Mouse (Mus musculus): ENCODE measurements around the gene Zcchc9. TPM values are rescaled to one million over a fixed set of nuclear protein-coding genes. Genes with fewer than 3 reads are reported as not detected.

Zcchc9 gene
- polyA plus RNA-seq (2015; fragmentation: Nextera tagmentation; extraction: Ambion mirVana), result 18.5 and 18.6 TPM in 2 replicates

GRCm38 (mm10) chr13:91807155-91807839 lies at the start of gene Zcchc9:
Zcchc9 (minus strand) TSS chr13:91807705.
- peak; percentile 100 for ATAC-seq

GRCm38 (mm10) chr13:91854412-91854811 lies 46.9 kb upstream of the Zcchc9 start:
- H3K4me2 ChIP-seq (ENCODE audit: low read length), result no peak overlapping the region
- H3K27ac ChIP-seq (ENCODE audit: low read length), result no peak overlapping the region
- H3K9ac ChIP-seq (ENCODE audit: low read depth, low read length), result no peak overlapping the region
- no peak for ATAC-seq
- H3K4me3 ChIP-seq (ENCODE audit: low read depth, low read length), result no peak overlapping the region
- 79% methylated on average over 3 of the region's 3 CpGs for WGBS
- no peaks in the 10 kb centered on the region for H3K36me3 ChIP-seq (ENCODE audit: control insufficient read depth, insufficient read depth, low read length)
- no peaks in the 10 kb centered on the region for H3K4me1 ChIP-seq (ENCODE audit: control insufficient read depth, insufficient read depth, low read length)
- no peaks in the 10 kb centered on the region for H3K27me3 ChIP-seq (ENCODE audit: control insufficient read depth, insufficient read depth, low read depth, low read length)
- H3K9me3 ChIP-seq (replicated peaks; ENCODE audit: control insufficient read depth, low read length, poor library complexity, severe bottlenecking), result no peaks in the 10 kb centered on the region

More at GRCm38 (mm10) chr13:91807155-91807839, at the start of gene Zcchc9:
- Histone ChIP-seq H3K9ac (ENCODE audit: low read depth, low read length) (peak within 1 kb of the TSS; percentile 95), H3K4me3 (ENCODE audit: low read depth, low read length) (peak within 1 kb of the TSS; percentile 72), H3K27ac (ENCODE audit: low read length) (peak within 1 kb of the TSS; percentile 95), H3K4me1 (ENCODE audit: control insufficient read depth, insufficient read depth, low read length) (peaks cover 10% of the 10 kb centered on the region), H3K4me2 (ENCODE audit: low read length) (peak within 1 kb of the TSS; percentile 56), H3K36me3 (ENCODE audit: control insufficient read depth, insufficient read depth, low read length) (peaks cover 12% of the 10 kb centered on the region; the same call in 1 of the 2 replicates), H3K27me3 (ENCODE audit: control insufficient read depth, insufficient read depth, low read depth, low read length) (no peaks in the 10 kb centered on the region), H3K9me3 (replicated peaks; ENCODE audit: control insufficient read depth, low read length, poor library complexity, severe bottlenecking) (no peaks in the 10 kb centered on the region)
- WGBS, result under 1% methylated on average over 48 of the region's 50 CpGs

- no peak overlapping the region for H3K27ac ChIP-seq (ENCODE audit: low read length)
- H3K36me3 ChIP-seq (ENCODE audit: control insufficient read depth, insufficient read depth, low read length), result no peaks in the 10 kb centered on the region
- H3K4me1 ChIP-seq (ENCODE audit: control insufficient read depth, insufficient read depth, low read length), result no peaks in the 10 kb centered on the region
- no peak overlapping the region for H3K4me3 ChIP-seq (ENCODE audit: low read depth, low read length)
- no peaks in the 10 kb centered on the region for H3K9me3 ChIP-seq (replicated peaks; ENCODE audit: control insufficient read depth, low read length, poor library complexity, severe bottlenecking)
- no peak overlapping the region for H3K4me2 ChIP-seq (ENCODE audit: low read length)
- no peak overlapping the region for H3K9ac ChIP-seq (ENCODE audit: low read depth, low read length)
- no peaks in the 10 kb centered on the region for H3K27me3 ChIP-seq (ENCODE audit: control insufficient read depth, insufficient read depth, low read depth, low read length)
- no peak for ATAC-seq
Observed at GRCm38 (mm10) chr13:91827876-91828275, 20.4 kb upstream of the Zcchc9 start.

GRCm38 (mm10) chr13:91826066-91826465 lies 18.6 kb upstream of the Zcchc9 start:
- H3K4me1 ChIP-seq (ENCODE audit: control insufficient read depth, insufficient read depth, low read length), result no peaks in the 10 kb centered on the region
- H3K27me3 ChIP-seq (ENCODE audit: control insufficient read depth, insufficient read depth, low read depth, low read length), result no peaks in the 10 kb centered on the region
- no peak overlapping the region for H3K9ac ChIP-seq (ENCODE audit: low read depth, low read length)
- no peak overlapping the region for H3K27ac ChIP-seq (ENCODE audit: low read length)
- no peak overlapping the region for H3K4me2 ChIP-seq (ENCODE audit: low read length)
- WGBS, result 84% methylated on average over 2 of the region's 2 CpGs
- no peak for ATAC-seq
- H3K4me3 ChIP-seq (ENCODE audit: low read depth, low read length), result no peak overlapping the region
- H3K9me3 ChIP-seq (replicated peaks; ENCODE audit: control insufficient read depth, low read length, poor library complexity, severe bottlenecking), result no peaks in the 10 kb centered on the region
- no peaks in the 10 kb centered on the region for H3K36me3 ChIP-seq (ENCODE audit: control insufficient read depth, insufficient read depth, low read length)

- WGBS, result 82% methylated on average over 4 of the region's 4 CpGs
- H3K27ac ChIP-seq (ENCODE audit: low read length), result no peak overlapping the region
- no peak for ATAC-seq
- no peak overlapping the region for H3K9ac ChIP-seq (ENCODE audit: low read depth, low read length)
- no peak overlapping the region for H3K4me3 ChIP-seq (ENCODE audit: low read depth, low read length)
- H3K4me2 ChIP-seq (ENCODE audit: low read length), result no peak overlapping the region
- no peaks in the 10 kb centered on the region for H3K4me1 ChIP-seq (ENCODE audit: control insufficient read depth, insufficient read depth, low read length)
- H3K9me3 ChIP-seq (replicated peaks; ENCODE audit: control insufficient read depth, low read length, poor library complexity, severe bottlenecking), result no peaks in the 10 kb centered on the region
- H3K27me3 ChIP-seq (ENCODE audit: control insufficient read depth, insufficient read depth, low read depth, low read length), result no peaks in the 10 kb centered on the region
- no peaks in the 10 kb centered on the region for H3K36me3 ChIP-seq (ENCODE audit: control insufficient read depth, insufficient read depth, low read length)
Observed at GRCm38 (mm10) chr13:91824845-91825550, 17.5 kb upstream of the Zcchc9 start.

- 85% methylated on average over 6 of the region's 6 CpGs for WGBS
- no peak for ATAC-seq
- H3K27ac ChIP-seq (ENCODE audit: low read length), result no peak overlapping the region
- no peak overlapping the region for H3K4me2 ChIP-seq (ENCODE audit: low read length)
- H3K4me3 ChIP-seq (ENCODE audit: low read depth, low read length), result no peak overlapping the region
- H3K27me3 ChIP-seq (ENCODE audit: control insufficient read depth, insufficient read depth, low read depth, low read length), result no peaks in the 10 kb centered on the region
- H3K9me3 ChIP-seq (replicated peaks; ENCODE audit: control insufficient read depth, low read length, poor library complexity, severe bottlenecking), result no peaks in the 10 kb centered on the region
- H3K4me1 ChIP-seq (ENCODE audit: control insufficient read depth, insufficient read depth, low read length), result no peaks in the 10 kb centered on the region
- H3K9ac ChIP-seq (ENCODE audit: low read depth, low read length), result no peak overlapping the region
- no peaks in the 10 kb centered on the region for H3K36me3 ChIP-seq (ENCODE audit: control insufficient read depth, insufficient read depth, low read length)
Observed at GRCm38 (mm10) chr13:91823735-91824134, 16.2 kb upstream of the Zcchc9 start.

- no peak for ATAC-seq
- H3K4me3 ChIP-seq (ENCODE audit: low read depth, low read length), result no peak overlapping the region
- H3K27me3 ChIP-seq (ENCODE audit: control insufficient read depth, insufficient read depth, low read depth, low read length), result no peaks in the 10 kb centered on the region
- no peak overlapping the region for H3K9ac ChIP-seq (ENCODE audit: low read depth, low read length)
- no peak overlapping the region for H3K4me2 ChIP-seq (ENCODE audit: low read length)
- WGBS, result 91% methylated on average over 5 of the region's 5 CpGs
- no peak overlapping the region for H3K27ac ChIP-seq (ENCODE audit: low read length)
- no peaks in the 10 kb centered on the region for H3K36me3 ChIP-seq (ENCODE audit: control insufficient read depth, insufficient read depth, low read length)
- no peaks in the 10 kb centered on the region for H3K9me3 ChIP-seq (replicated peaks; ENCODE audit: control insufficient read depth, low read length, poor library complexity, severe bottlenecking)
- no peaks in the 10 kb centered on the region for H3K4me1 ChIP-seq (ENCODE audit: control insufficient read depth, insufficient read depth, low read length)
Observed at GRCm38 (mm10) chr13:91814670-91815069, 7.2 kb upstream of the Zcchc9 start.

GRCm38 (mm10) chr13:91809476-91809875 lies 2.0 kb upstream of the Zcchc9 start:
- Histone ChIP-seq H3K4me3 (ENCODE audit: low read depth, low read length) (no peak overlapping the region), H3K9me3 (replicated peaks; ENCODE audit: control insufficient read depth, low read length, poor library complexity, severe bottlenecking) (no peaks in the 10 kb centered on the region), H3K36me3 (ENCODE audit: control insufficient read depth, insufficient read depth, low read length) (peaks cover 8% of the 10 kb centered on the region; the same call in 1 of the 2 replicates), H3K4me2 (ENCODE audit: low read length) (no peak overlapping the region), H3K9ac (ENCODE audit: low read depth, low read length) (no peak overlapping the region), H3K27ac (ENCODE audit: low read length) (no peak overlapping the region), H3K27me3 (ENCODE audit: control insufficient read depth, insufficient read depth, low read depth, low read length) (no peaks in the 10 kb centered on the region), H3K4me1 (ENCODE audit: control insufficient read depth, insufficient read depth, low read length) (peaks cover 10% of the 10 kb centered on the region)
- 46% methylated on average over 2 of the region's 2 CpGs for WGBS
- ATAC-seq, result no peak
